Mouse (Mus musculus) regulatory T cell (primary cell): ENCODE measurements around the gene Mroh8.
"Not testable (repeated sequence)": the region's sequence is repeated elsewhere in the genome, so short reads cannot be mapped to it uniquely, and the experiment has no call there.

Source experiments
- in situ Hi-C: fragments of 300-600 bp; cut with MboI, MseI; formaldehyde crosslinking; loops from one replicate; pipeline ENCODE4 v1.15.1; 2025; ENCODE audit warnings: high pct_unique_total_duplicates

The Mroh8 gene

DNA sequence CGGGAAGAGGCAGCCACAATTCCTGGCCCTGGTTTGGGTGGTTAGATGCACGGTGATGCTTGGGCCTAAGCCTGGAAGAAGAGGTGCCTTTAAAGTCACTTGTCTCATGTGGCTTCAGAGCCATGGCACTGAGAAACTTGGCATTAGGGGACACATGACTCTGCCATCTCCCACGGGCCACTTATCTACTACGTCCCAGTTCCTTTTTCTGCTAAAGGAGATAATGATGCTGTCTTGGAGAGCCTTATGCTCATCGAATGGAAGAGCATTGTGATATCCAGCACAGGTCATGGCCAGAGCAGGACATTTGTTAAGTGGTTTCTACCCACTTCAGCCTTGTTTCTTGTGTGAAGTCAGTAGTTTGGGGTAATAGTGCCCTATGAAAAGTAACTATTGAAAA is 9.6 kb upstream of the Mroh8 start:
- in situ Hi-C loops = loop anchor here (5.0 kb wide), 1 partner anchor 283 kb away; the partner anchor contains the start of gene Blcap

DNA sequence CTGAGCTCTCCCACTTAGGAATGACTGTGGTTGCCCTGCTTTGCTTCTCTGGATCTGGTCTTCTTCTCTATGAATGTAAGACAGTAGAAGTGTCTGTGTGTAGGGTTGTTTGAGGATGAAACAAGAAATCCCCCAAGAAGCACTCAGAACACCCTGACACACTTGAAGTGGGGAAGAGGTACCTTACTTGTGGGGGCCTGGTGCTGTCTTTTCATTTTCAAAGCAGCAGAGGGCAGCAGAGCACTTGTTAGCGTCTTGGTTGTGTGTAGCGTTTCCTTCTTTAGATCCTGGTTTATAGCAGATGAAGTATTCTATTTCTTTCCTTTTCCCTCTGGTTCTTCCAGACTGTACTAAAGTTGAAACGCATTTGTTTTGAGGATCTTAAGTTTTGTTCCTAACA is 8.2 kb upstream of the Mroh8 start:
- in situ Hi-C loops = loop anchor here (5.0 kb wide), 1 partner anchor 285 kb away; the partner anchor contains the start of gene Blcap

DNA sequence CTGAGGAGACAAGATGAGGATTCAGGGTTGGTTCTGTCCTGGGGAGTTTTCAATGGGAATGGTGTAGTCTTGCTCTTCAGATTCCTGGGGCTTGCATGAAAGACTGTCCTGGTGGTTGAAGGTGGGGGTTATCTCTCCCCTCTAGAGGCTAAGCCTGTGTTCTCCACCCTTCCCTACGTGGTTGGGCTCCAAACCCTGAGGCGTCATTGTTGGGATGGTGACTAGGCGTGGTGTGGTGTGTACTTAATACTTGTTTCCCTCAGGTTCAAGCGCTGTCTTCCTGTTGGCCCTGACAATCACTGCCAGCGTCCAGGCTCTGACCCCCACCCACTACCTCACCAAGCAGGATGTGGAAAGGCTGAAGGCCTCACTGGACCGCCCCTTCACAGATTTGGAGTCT is 4.0 kb upstream of the Mroh8 start:
- in situ Hi-C loops = no loop called here

DNA sequence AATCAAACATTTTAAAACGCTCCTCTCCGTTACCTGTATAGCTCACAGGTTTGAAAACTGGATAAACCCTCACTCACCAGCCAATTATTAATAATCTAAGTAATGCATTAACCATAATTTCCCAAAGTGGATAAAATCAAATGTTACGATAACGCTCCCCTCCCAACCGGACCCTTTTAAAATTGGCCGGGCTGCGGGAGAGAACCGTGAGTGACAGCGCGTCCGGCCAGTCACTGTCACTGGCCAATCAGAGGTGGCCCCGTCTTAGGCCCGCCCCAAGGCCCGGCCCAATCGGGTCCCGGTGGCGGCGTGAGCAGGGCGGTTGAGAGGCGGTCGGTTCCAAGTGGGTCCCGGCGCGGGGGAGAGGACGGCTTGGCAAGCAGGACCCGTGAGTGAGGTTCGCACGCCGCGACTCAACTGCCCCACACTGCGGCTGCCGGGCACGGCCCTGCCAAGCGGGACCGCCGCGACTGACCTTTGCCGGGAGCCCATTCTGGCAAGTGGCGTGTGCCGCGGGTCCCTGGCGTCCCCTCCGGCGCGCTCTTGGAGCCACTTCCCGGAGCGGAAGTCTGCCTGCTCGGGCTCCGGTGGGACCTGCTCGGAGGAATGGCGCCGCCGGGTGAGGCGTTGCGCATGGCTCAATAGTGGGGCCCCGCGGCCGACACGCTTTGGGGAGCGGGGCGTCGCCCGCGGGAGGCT is 483 bp downstream of the Mroh8 start, which contains the start of gene Rpn2:
TSS of gene Rpn2 (plus strand) at position 301 of the 699 bp plus-strand sequence.
- in situ Hi-C loops = no loop called here

DNA sequence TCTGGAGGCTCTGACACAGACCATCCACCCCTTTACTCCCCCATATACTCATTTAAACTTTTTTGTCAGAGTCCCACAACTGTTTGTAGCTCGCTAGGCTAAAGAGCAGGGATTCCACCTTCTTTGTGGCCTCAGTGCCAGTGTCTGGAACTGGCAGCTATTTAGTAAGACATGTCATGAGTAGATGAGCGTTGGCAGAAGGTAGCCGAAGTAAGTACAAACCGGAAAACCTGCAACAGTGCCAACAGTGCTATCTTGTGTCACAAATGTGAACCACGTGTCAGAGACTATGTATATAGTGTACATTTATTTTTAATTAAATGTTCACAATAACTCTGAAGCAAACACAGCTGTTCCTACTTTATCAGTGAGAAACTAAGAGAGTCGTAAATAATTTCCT is 15.5 kb downstream of the Mroh8 start:
- in situ Hi-C loops = no loop called here

DNA sequence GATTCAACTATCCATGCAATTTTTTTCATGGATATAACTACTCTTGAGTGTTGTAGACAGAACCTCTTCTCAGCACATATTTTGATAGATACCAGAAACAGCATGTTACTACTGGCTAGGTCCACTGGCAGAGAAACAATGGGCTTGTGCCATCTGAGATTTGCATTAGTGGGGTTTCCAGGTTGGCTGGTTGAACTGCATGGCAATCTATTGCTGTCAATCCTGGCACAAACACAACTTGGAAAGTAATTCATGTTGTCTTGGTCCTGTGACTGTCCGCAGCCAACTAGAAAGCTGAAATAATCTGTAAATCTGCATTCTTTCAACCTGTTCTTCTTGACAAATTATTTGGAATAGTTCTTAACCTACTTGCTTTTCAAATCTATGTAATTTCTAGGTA is 16.2 kb downstream of the Mroh8 start:
- in situ Hi-C loops = no loop called here

DNA sequence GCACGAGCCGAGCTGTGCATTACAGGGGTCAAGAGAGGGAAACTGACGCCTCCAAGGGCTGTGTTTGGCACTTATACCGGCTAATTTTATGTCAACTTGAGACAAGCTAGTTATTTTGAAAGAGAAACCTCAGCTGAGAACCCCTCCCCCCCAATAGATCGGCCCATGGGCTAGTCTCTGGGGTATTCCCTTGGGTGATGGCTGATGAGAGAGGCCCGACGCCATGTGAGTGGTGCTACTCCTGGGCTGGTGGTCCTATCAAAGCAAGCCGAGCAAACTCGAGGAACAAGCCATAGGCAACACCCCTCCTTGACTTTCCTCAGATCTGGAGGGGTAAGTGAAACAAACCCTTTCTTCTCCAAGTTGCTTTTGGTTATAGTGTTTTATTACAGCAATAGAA is 16.8 kb downstream of the Mroh8 start:
- in situ Hi-C loops = no loop called here

DNA sequence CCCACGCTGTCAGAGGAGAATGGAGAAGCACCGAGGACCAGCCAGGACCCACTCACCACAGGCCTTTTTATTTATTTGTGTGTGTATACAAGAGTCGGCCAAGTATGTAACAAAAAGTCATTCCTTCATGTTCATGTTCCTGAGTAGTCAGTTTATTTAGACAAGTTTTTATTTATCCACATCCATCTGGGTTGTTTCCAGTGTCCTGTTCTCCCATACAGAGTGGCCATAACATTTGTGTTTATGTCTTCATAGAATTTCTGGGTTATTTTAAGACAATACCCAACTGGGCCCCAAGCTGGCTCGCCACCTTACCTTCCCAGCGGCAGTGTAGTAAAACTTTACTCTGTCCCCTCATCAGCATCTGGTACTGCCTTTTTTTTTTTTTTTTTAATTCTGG is 17.4 kb downstream of the Mroh8 start:
- in situ Hi-C loops = no loop called here

DNA sequence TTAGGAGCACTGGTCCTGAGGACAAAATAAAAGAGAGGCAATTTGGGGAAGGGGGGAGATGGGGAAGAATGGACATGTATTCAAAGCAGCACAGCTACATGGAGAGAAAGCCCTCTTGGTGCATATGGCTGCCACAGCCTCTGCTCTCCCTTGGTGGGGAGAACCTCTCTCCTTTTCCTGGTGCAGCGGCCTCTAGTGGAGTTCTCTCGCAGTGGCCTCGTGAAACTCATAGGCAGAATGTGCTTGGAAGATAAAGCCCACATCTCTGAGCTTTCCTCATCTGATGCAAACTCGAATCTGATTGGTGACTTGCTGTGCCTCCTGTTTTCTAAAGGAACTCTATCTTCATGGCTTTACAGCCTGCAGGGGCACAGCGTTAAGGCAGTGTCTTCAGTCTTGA is 19.6 kb downstream of the Mroh8 start:
- in situ Hi-C loops = no loop called here

DNA sequence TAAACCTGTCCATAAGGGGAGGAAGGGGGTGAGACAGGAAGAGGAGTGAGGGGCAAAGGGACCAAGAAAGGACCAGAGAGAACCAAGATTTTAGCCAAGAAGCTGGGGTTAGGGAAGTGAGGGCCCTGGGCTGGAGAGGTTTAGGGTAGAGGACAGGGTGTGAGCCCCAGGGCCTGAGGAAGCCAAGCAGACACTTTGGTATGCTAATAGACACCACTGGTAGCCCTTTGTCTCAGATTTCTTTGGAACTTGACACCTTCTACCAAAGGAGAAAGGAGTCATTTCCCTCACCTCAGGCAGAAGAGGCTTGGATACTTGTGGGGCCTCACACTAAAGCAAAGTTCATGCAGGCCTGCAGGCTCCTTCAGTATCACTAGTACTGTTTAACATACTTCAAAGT is 31.2 kb downstream of the Mroh8 start:
- in situ Hi-C loops = no loop called here

DNA sequence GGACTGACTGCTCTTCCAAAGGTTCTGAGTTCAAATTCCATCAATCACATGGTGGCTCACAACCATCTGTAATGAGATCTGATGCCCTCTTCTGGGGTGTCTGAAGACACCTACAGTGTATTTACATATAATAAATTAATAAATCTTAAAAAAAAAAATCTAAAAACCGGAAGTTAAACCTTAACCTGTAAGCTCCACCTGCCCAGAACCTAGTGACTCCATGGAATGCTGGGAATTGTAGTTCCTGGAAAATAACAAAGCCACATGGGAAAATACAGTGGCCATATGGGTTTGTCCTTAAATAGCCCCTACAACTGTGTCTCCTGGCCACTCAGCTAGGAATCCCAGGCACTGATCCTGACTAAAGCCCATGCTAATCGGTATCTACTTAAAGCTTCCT is 33.7 kb downstream of the Mroh8 start:
- in situ Hi-C loops = no loop called here

DNA sequence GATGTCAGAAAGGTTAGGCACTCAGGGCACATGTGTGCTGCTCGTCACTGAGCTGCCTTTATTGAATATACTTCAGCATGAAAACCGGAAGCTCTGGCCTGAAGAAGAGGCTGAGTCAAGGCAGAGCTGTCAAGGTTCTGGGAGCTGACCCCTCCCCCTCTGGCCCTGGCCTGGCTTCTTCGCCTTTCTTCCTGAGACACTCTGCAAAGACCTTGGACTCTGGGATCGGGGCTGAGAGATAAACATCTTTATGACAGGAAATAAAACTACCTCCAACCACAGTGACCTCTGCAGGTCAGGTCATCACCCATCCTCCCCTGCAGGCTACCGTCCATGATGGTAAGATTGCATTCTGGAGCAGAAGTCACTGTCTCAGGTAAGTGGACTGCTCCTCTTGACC is 34.3 kb downstream of the Mroh8 start:
- in situ Hi-C loops = no loop called here

DNA sequence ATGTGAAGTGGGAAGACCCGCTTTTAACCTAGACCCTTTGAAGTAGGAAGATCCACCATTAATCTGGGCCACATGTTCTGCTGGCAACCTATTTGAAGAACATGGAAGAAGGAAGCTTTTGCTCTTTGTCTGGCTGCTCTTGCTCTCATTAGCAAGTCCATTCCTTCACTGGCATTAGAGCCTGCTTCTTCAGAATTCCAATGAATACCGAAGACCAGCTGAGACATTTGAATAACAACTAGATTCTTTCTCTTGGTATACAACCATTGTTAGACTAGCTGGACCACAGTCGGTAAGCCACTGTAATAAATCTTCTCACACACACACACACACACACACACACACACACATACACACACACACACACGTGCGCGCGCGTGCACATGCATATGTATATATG is 43.4 kb downstream of the Mroh8 start:
- in situ Hi-C loops = no loop called here

DNA sequence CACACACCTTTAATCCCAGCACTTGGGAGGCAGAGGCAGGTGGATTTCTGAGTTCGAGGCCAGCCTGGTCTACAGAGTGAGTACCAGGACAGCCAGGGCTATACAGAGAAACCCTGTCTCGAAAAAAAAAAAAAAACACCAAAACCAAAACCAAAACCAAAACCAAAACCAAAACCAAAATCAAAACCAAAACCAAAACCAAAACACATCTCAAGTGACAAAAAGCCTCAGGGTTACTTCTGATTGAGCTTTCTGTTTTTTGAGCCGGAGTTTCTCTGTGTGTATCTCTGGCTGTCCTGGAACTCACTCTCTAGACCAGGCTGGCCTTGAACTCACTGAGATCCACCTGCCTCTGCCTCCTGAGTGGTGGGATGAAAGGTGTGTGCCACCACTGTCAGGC is 57.4 kb downstream of the Mroh8 start:
- in situ Hi-C loops = not testable (repeated sequence)

DNA sequence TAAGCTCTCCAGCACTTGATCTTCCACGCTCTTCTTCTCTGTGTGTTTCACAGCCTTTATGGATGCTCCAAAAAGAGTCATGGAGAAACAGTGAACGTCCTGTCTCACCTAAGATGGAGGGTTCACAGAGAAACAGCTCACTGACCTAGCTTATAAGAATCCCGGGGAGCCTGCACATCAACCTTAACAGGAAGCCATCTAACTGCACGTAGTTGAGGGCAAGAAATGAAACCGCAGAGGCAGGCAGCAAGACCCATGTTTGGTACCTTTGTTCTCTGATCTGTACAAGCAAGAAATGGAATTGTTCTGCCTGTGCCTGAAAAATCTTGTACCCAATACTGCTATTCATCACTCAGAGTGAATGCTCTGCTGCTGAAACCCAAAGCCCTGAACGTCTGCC is 59.2 kb downstream of the Mroh8 start:
- in situ Hi-C loops = no loop called here

DNA sequence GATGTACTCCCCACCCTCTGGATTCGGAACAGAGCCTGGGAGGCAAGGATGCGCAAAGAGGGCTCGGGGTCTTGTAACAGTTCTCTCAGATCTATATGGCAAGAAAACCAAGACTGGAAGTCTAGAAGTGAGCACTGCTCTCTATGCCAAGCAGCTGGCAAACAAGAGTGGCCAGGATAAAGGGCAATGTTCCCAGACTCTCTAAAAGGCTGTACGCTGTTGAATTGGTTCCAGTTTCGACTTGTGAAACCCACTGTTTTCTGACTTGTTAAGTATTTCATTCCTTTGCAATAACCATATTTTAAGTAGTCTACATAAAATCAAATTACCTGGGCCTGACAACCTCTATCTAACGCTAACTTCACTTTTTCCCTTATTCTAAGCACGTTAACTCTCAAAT is 67.6 kb downstream of the Mroh8 start:
- in situ Hi-C loops = loop anchor here (5.0 kb wide), 1 partner anchor 61 kb away; no protein-coding TSS in a partner anchor

DNA sequence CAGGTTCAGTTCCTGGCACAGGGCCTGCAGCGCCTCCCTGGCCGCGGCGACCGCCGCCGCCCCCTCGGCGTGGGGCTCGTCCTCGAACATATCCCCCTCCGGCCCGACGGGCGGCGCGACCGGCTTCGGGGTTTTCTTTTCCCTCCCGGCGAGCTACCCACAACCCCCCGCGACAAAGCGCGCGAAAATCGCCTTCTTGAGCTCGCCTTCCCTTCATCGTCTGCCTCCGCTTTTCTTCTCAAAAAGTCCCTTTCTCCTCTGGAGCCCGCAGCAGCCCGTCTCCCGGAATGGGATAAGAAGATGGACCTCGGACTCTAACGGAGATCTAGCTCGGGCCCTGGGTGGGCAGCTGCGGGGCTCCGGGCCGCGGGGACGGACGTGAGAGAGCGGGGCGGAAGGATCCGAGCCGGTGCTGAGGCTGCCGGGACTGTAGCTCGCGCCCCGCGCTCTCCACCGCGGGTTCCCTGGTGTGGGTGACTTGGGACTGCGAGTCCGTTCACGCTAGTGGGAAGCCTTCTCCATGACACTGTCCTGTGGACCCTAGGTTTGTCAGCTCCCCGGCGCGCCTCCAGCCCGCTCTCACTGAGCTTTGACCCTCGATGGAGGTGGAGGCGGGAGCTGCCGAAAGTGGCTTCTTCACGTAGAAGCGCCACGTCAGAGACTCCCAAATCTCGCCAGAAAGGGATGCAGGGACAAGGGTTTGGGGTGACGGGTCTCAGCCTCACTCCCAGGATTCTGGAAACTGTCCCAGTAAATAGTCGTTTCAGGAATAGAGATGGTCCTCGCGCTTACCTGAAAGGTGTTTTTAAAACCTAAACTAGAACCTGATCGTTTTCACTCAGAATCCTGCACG is 74.8 kb downstream of the Mroh8 start, which contains the start of gene Rbl1:
TSS of gene Rbl1 (minus strand) at position 169 of the 853 bp plus-strand sequence.
- in situ Hi-C loops = loop anchor here (5.0 kb wide), 1 partner anchor 77 kb away; no protein-coding TSS in a partner anchor

DNA sequence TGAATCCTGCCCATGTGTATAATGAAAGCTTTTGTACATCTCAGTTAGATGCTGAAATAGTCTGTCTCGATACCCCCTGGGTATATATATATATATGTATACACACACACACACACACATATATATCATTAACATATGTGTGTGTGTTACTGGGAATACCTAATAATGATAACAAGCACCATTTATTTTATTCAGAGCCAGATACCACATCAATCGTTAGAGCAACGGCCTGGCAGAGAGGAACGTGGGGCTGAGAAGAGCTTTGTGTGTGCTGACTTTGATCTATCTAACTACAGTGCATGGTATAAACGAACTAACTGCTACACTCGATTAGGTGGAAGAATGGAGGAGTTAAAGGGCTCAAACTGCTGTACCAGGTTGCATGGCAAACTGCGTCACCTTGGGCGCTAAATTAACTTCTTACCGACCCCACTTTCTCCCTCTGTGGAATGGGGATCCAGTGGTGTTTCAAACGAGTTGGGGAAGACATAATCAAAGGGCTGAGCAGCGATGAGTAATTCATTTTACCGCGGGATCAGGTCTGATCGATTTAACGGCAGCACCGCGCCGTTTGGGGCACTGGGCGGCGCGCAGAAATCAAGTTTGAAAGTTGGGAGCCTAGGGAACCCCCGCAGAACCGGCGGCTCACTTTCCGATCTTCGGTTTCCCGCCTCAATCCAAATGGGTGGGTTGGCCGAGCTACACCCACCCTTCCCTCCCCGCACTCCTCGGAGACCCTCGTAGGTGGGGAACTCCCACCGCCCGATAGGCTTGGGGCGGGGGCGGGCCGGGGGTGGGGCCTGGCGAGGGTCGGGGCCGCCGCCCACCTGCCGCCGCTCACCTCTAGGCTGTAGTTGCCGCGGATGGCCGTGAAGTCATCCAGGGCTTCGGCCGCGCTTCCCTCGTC is 75.6 kb downstream of the Mroh8 start:
- in situ Hi-C loops = loop anchor here (5.0 kb wide), 1 partner anchor 76 kb away; no protein-coding TSS in a partner anchor

DNA sequence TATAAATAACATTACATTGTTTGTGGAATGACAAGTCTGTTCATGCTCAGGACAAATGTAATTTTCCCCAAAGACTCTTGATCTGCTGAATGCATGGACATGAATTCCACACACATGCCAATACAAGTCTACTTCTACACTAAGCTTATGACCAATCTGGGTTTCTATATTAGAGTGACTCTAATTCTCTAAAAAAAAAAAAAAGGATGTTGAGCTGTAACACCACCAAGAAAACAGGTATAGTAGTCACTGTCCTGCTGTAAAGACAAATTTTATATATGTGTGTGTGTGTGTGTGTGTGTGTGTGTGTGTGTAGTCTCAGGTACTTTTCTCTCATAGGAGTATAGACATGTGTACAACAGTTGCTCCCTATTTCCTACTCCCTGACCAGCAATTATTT is 76.3 kb downstream of the Mroh8 start:
- in situ Hi-C loops = loop anchor here (5.0 kb wide), 1 partner anchor 76 kb away; no protein-coding TSS in a partner anchor

DNA sequence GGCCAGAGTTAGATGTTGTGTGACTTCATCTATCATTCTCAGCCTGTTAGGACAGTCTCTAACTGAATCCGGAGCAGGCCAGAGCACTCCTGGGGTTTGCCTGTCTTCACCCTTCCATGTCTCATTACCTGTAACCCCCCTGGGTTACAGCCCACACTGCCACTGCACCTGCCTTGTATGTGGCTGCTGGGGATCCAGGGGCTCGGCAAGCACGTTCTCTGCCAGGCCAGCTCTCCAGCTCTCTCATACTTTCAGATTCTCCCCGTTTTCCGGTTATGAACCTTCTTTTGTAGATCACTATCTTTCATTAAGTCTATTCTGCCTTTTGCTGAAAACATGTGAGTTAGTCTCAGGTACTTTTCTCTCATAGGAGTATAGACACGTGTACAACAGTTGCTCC is 77.0 kb downstream of the Mroh8 start:
- in situ Hi-C loops = loop anchor here (5.0 kb wide), 1 partner anchor 75 kb away; no protein-coding TSS in a partner anchor

DNA sequence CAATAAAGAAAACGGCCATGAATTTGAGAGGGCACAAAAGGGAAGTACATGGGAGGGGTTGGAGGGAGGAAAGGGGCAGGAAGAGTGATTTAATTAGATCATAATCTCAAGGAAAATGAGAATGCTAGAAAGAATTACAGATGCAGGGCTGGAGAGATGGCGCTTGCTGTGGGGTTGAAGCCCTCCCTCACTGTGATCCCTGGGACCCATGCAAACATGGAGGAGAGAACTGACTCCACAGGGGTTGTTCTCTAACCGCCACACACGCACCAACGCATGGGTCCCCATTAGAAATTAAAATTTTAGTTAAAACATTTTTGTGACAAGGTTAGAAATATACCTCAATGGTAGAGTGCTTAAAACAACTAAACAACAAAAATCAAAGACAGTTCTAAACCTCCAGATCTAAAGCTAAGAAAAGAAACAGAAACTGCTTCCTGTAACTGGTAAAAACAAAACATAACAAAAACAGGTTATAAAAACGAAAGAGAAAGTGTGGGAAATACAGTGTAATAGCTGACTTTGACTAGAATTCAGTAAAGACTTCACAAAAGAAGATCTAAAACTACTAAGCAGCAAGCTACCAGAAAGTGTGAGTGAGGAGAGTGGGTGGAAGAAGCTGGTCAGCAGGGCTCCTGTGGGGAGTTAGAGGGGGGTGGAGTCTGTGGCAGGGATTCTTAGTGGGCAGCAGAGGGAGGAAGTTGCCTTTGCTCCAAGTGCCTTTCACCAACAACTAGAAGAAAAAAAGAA is 78.1 kb downstream of the Mroh8 start:
- in situ Hi-C loops = loop anchor here (5.0 kb wide), 1 partner anchor 74 kb away; no protein-coding TSS in a partner anchor
